Comparison of ENCODE assay signal across 14 mouse cellular contexts in the genomic region with DNA sequence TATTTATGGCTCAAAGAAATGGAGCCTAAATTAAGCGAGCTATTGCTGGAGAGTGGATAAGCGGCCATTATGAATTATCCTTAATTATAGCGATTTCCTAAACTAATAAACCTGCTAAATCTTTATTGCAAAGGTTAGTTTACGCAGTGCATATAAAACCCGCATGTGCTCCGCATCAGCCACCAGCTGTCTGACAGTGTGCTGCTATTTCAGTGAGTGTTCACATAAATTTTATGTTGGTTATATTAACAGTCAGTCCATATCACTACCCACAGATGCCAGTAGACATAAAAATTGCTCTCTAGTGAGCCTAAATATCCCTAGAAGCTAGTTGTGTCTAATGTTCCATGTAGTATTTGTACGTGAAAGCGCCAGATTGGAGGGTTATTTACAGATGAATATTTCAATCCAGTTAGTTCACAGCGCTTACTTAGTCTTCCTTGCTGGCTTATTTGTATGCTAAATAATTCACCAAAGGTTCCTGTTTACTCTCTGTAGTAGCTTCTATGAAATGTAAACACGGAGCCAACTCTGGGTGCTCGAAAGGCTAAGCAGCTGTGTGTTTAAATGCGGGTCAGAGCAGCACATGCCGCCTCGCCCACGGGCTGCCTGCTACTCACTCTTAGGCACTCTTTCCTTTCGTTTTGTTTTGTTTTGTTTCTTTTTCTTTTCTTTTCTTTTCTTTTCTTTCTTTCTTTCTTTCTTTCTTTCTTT.
DNase-seq lines count a peak whose midpoint lies in the region; ATAC-seq and TF ChIP-seq lines count a peak whose summit lies in the region.
"Had no signal": no experiment of that assay in that cellular context is flagged by ENCODE, and none has a peak within 500 bp of the region (broad histone marks: within the 10 kb centered on the region; RNA-seq: fewer than 3 reads in every experiment).

No protein-coding gene starts in this region.

- peak overlapping the region; percentile 29; the same call in 1 of the 2 replicates for H3K27ac ChIP-seq in heart, embryonic 13.5 days (replicated peaks)
- H3K27ac ChIP-seq in kidney, postnatal 0 days, result no peak overlapping the region
- no peak overlapping the region for H3K27ac ChIP-seq in neural tube, embryonic 13.5 days (replicated peaks)
- H3K27ac ChIP-seq: embryonic facial prominence, embryonic 12.5 days had no signal

- ATAC-seq in heart, embryonic 13.5 days (ENCODE audit: extremely low read depth, insufficient number of reproducible peaks, low FRiP score, low TSS enrichment), result no peak
- no peak for ATAC-seq in kidney, postnatal 0 days (replicated peaks; ENCODE audit: low FRiP score, low read depth)
- ATAC-seq in neural tube, embryonic 13.5 days (ENCODE audit: low read depth), result peak; percentile 77
- ATAC-seq: activated CD4-positive, CD25-positive, alpha-beta regulatory T cell, adult 4 months had no signal

- H3K27me3 ChIP-seq in heart, embryonic 13.5 days (replicated peaks), result peaks cover 6% of the 10 kb centered on the region; the same call in 1 of the 2 replicates
- no peaks in the 10 kb centered on the region for H3K27me3 ChIP-seq in kidney, postnatal 0 days (ENCODE audit: insufficient read depth, low read length)
- peaks cover 86% of the 10 kb centered on the region for H3K27me3 ChIP-seq in neural tube, embryonic 13.5 days

- WGBS in heart, embryonic 13.5 days, result 66% methylated on average over 16 of the region's 16 CpGs
- 41% methylated on average over 16 of the region's 16 CpGs for WGBS in kidney, postnatal 0 days
- WGBS in neural tube, embryonic 13.5 days, result 26% methylated on average over 16 of the region's 16 CpGs

- peaks cover 48% of the 10 kb centered on the region for H3K4me1 ChIP-seq in heart, embryonic 13.5 days
- H3K4me1 ChIP-seq in kidney, postnatal 0 days (replicated peaks; ENCODE audit: insufficient read depth, low read length), result peaks cover 9% of the 10 kb centered on the region; the same call in 1 of the 2 replicates
- peaks cover 59% of the 10 kb centered on the region for H3K4me1 ChIP-seq in neural tube, embryonic 13.5 days (replicated peaks)

- no peak for DNase-seq in heart, adult 18-20 months
- DNase-seq in kidney, postnatal 0 days (ENCODE audit: low spot score), result no peak
- DNase-seq in kidney, postnatal 25 days, result no peak
- DNase-seq in neural tube, embryonic 10.5 days (ENCODE audit: extremely low spot score, low spot score), result no peak
- DNase-seq in left cerebral cortex, adult 11 months (ENCODE audit: low spot score), result no peak
- DNase-seq: cerebellum, adult 11-12 months; layer of hippocampus, adult 9-11 months; spleen, adult 18-20 months; thymus, postnatal 25 days had no signal

- no peak overlapping the region for H3K4me3 ChIP-seq in heart, embryonic 13.5 days
- H3K4me3 ChIP-seq in kidney, postnatal 0 days (replicated peaks; ENCODE audit: low read depth, low read length), result 0 out of 2 replicates have a peak overlapping the region, but pooled peaks have one; percentile 7
- no peak overlapping the region for H3K4me3 ChIP-seq in neural tube, embryonic 13.5 days
- H3K4me3 ChIP-seq: embryonic facial prominence, embryonic 12.5 days; midbrain, embryonic 12.5 days had no signal

- 0 out of 2 replicates have a peak, but pooled peaks cover 8% of the 10 kb centered on the region for H3K36me3 ChIP-seq in heart, embryonic 13.5 days
- 0 out of 2 replicates have a peak, but pooled peaks cover under 1% of the 10 kb centered on the region for H3K36me3 ChIP-seq in kidney, postnatal 0 days (ENCODE audit: insufficient read depth, low read length)
- no peaks in the 10 kb centered on the region for H3K36me3 ChIP-seq in neural tube, embryonic 13.5 days
- H3K36me3 ChIP-seq: embryonic facial prominence, embryonic 12.5 days; midbrain, embryonic 12.5 days had no signal

- H3K9ac ChIP-seq in heart, embryonic 13.5 days, result no peak overlapping the region; the same call in none of the 2 replicates
- no peak overlapping the region for H3K9ac ChIP-seq in kidney, postnatal 0 days (ENCODE audit: low read depth, low read length)
- H3K9ac ChIP-seq in neural tube, embryonic 13.5 days, result no peak overlapping the region
- H3K9ac ChIP-seq: embryonic facial prominence, embryonic 12.5 days; midbrain, embryonic 12.5 days had no signal

- no peak for TF ChIP-seq CTCF in kidney, postnatal 0 days (IDR thresholded peaks at IDR 0.05; ENCODE audit: low read depth)

- peak overlapping the region; percentile 58 for H3K4me2 ChIP-seq in heart, embryonic 13.5 days
- H3K4me2 ChIP-seq in kidney, postnatal 0 days (ENCODE audit: low read length), result peak overlapping the region; percentile 43
- H3K4me2 ChIP-seq in neural tube, embryonic 13.5 days, result no peak overlapping the region

- no peaks in the 10 kb centered on the region for H3K9me3 ChIP-seq in heart, embryonic 13.5 days
- no peaks in the 10 kb centered on the region for H3K9me3 ChIP-seq in kidney, postnatal 0 days (replicated peaks; ENCODE audit: low read length)
- H3K9me3 ChIP-seq in neural tube, embryonic 13.5 days, result no peaks in the 10 kb centered on the region
- H3K9me3 ChIP-seq: embryonic facial prominence, embryonic 12.5 days; midbrain, embryonic 12.5 days had no signal
